ENCODE assay signal across 10 mouse cellular contexts in genomic region chr4:137882663-137883062, GRCm38 (mm10). TPM values are rescaled to one million over a fixed set of nuclear protein-coding genes. Genes with fewer than 3 reads are reported as not detected.
DNase-seq lines count a peak whose midpoint lies in the region; ATAC-seq lines count a peak whose summit lies in the region.
"Had no signal": no experiment of that assay in that cellular context is flagged by ENCODE, and none has a peak within 500 bp of the region (broad histone marks: within the 10 kb centered on the region; RNA-seq: fewer than 3 reads in every experiment).

No protein-coding gene starts in this region.

- H3K36me3 ChIP-seq in midbrain, embryonic 12.5 days: no peaks in the 10 kb centered on the region
- H3K36me3 ChIP-seq in midbrain, embryonic 15.5 days (replicated peaks): no peaks in the 10 kb centered on the region
- H3K36me3 ChIP-seq in heart, embryonic 11.5 days (ENCODE audit: control insufficient read depth, insufficient read depth, low read length): no peaks in the 10 kb centered on the region
- H3K36me3 ChIP-seq: liver, embryonic 13.5 days had no signal

- no peak overlapping the region for H3K9ac ChIP-seq in midbrain, embryonic 12.5 days (replicated peaks)
- no peak overlapping the region for H3K9ac ChIP-seq in midbrain, embryonic 15.5 days
- no peak overlapping the region for H3K9ac ChIP-seq in heart, embryonic 11.5 days (ENCODE audit: low read depth, low read length)
- H3K9ac ChIP-seq: liver, embryonic 13.5 days had no signal

- no peak overlapping the region for H3K4me3 ChIP-seq in midbrain, embryonic 12.5 days
- no peak overlapping the region for H3K4me3 ChIP-seq in midbrain, embryonic 15.5 days
- H3K4me3 ChIP-seq in heart, embryonic 11.5 days (ENCODE audit: low read depth, low read length): no peak overlapping the region
- H3K4me3 ChIP-seq: liver, embryonic 13.5 days had no signal

- DNase-seq in ZHBTc4 (ENCODE audit: low read depth, low spot score): peak; percentile 49
- DNase-seq in mesoderm, embryonic 11.5 days (ENCODE audit: low read depth, low spot score): peak; percentile 72
- no peak for DNase-seq in right cerebral cortex, postnatal 4 days
- DNase-seq in ovary, adult 18-20 months (ENCODE audit: low spot score): no peak
- no peak for DNase-seq in lung, postnatal 25 days (ENCODE audit: low spot score)
- DNase-seq: liver, embryonic 13.5 days had no signal

- peak overlapping the region; percentile 7; the same call in 1 of the 2 replicates for H3K27ac ChIP-seq in midbrain, embryonic 12.5 days (replicated peaks)
- no peak overlapping the region for H3K27ac ChIP-seq in midbrain, embryonic 15.5 days
- H3K27ac ChIP-seq in heart, embryonic 11.5 days (ENCODE audit: low read depth, low read length): 0 out of 2 replicates have a peak overlapping the region, but pooled peaks have one; percentile 22
- H3K27ac ChIP-seq: kidney, postnatal 0 days; liver, embryonic 13.5 days had no signal

- ATAC-seq in midbrain, embryonic 12.5 days (ENCODE audit: low FRiP score, low read depth): no peak
- no peak for ATAC-seq in midbrain, embryonic 15.5 days (replicated peaks)
- ATAC-seq in heart, embryonic 11.5 days (replicated peaks; ENCODE audit: insufficient number of reproducible peaks, low FRiP score, low TSS enrichment): no peak

- WGBS in midbrain, embryonic 12.5 days: 72% methylated on average over 9 of the region's 9 CpGs
- 52% methylated on average over 9 of the region's 9 CpGs for WGBS in midbrain, embryonic 15.5 days
- 51% methylated on average over 9 of the region's 9 CpGs for WGBS in heart, embryonic 11.5 days (ENCODE audit: insufficient replicate concordance)

- H3K4me2 ChIP-seq in midbrain, embryonic 12.5 days (replicated peaks): no peak overlapping the region
- no peak overlapping the region for H3K4me2 ChIP-seq in midbrain, embryonic 15.5 days
- H3K4me2 ChIP-seq in heart, embryonic 11.5 days: no peak overlapping the region
- H3K4me2 ChIP-seq: liver, embryonic 13.5 days had no signal

- no peaks in the 10 kb centered on the region for H3K9me3 ChIP-seq in midbrain, embryonic 12.5 days
- no peaks in the 10 kb centered on the region for H3K9me3 ChIP-seq in midbrain, embryonic 15.5 days
- H3K9me3 ChIP-seq in heart, embryonic 11.5 days (replicated peaks; ENCODE audit: control insufficient read depth, low read length): no peaks in the 10 kb centered on the region
- H3K9me3 ChIP-seq: liver, embryonic 13.5 days had no signal

- H3K4me1 ChIP-seq in midbrain, embryonic 12.5 days: peaks cover 14% of the 10 kb centered on the region
- H3K4me1 ChIP-seq in midbrain, embryonic 15.5 days: peaks cover 17% of the 10 kb centered on the region
- H3K4me1 ChIP-seq in heart, embryonic 11.5 days (ENCODE audit: control insufficient read depth, insufficient read depth, low read length): peaks cover 22% of the 10 kb centered on the region

- no peaks in the 10 kb centered on the region for H3K27me3 ChIP-seq in midbrain, embryonic 12.5 days
- H3K27me3 ChIP-seq in midbrain, embryonic 15.5 days (replicated peaks): no peaks in the 10 kb centered on the region
- no peaks in the 10 kb centered on the region for H3K27me3 ChIP-seq in heart, embryonic 11.5 days (ENCODE audit: control insufficient read depth, insufficient read depth, low read length)
- H3K27me3 ChIP-seq: liver, embryonic 13.5 days had no signal

RNA-seq across cellular contexts. Expression of gene Ece1, which starts 20.6 kb away (rescaled TPM):
- polyA plus RNA-seq in midbrain, embryonic 12.5 days (2016; fragmentation: Nextera tagmentation; extraction: Ambion mirVana): 17.8 and 21.0 TPM in 2 replicates
- 20.7 and 23.1 TPM in 2 replicates for polyA plus RNA-seq in midbrain, embryonic 15.5 days (2015; fragmentation: Nextera tagmentation; extraction: Ambion mirVana)
- 129 and 157 TPM in 2 replicates for polyA plus RNA-seq in heart, embryonic 11.5 days (2014; fragmentation: Nextera tagmentation; extraction: Ambion mirVana)

Comparison
In these comparisons a context has a peak if more than half of its experiments do, and no peak if none do; other contexts are left out.
1. DNase-seq: peak in ZHBTc4 (single experiment) and mesoderm, embryonic 11.5 days (single experiment); none in right cerebral cortex, postnatal 4 days (single experiment), ovary, adult 18-20 months (single experiment) and lung, postnatal 25 days (single experiment).